42 mouse cellular contexts compared by ENCODE assay signal in the genomic region with DNA sequence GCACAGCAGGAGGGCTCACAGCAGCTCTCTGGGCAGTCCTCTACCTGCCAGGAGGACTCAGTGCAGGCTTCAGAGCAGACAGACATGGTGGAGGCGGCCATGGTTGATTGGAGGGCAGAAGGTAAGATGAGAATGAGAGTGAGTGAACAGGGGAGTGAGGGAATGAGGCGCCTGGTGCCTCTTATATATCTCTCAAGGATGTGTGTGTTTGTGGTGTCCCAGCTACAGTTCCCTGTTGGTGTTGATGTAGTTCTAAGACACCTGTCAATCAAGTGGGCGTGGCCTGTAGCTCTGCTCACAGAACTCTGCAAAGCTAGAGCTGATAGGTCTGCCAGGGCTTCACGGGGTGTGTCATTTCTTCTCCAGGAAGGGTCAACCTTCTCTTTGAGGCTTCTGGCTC. TPM values are rescaled to one million over a fixed set of nuclear protein-coding genes. Genes with fewer than 3 reads are reported as not detected.
"Had no signal": no experiment of that assay in that cellular context is flagged by ENCODE, and none has a peak within 500 bp of the region (broad histone marks: within the 10 kb centered on the region; RNA-seq: fewer than 3 reads in every experiment).

Gm9508 (minus strand) TSS at position 101 of the 400 bp plus-strand sequence.

- H3K4me2 ChIP-seq: heart, embryonic 12.5 days; hindbrain, embryonic 13.5 days; hindbrain, embryonic 15.5 days; kidney, embryonic 15.5 days; limb, embryonic 12.5 days; liver, embryonic 12.5 days had no signal

- H3K27ac ChIP-seq: heart, embryonic 10.5 days; hindbrain, embryonic 13.5 days; hindbrain, embryonic 15.5 days; hindbrain, postnatal 0 days; kidney, embryonic 15.5 days; kidney, postnatal 0 days; left cerebral cortex, adult 2 months; limb, embryonic 10.5 days; limb, embryonic 12.5 days; liver, embryonic 12.5 days; liver, embryonic 14.5 days had no signal

- DNase-seq: gastrocnemius, postnatal 14 days; gastrocnemius, postnatal 36 days; heart, adult 11 months; heart, postnatal 10 days; heart, postnatal 36 days; kidney, adult 11 months; kidney, adult 2 months; kidney, adult 9 months; kidney, postnatal 14 days; kidney, postnatal 36 days; layer of hippocampus, adult 9-11 months had no signal

- H3K4me3 ChIP-seq: heart, embryonic 10.5 days; heart, embryonic 12.5 days; hindbrain, embryonic 13.5 days; hindbrain, embryonic 15.5 days; kidney, embryonic 15.5 days; left cerebral cortex, adult 2 months; limb, embryonic 10.5 days; limb, embryonic 12.5 days; liver, embryonic 12.5 days had no signal

- ATAC-seq: hindbrain, postnatal 0 days; intestine, embryonic 16.5 days; liver, embryonic 12.5 days had no signal

- H3K27me3 ChIP-seq: hindbrain, embryonic 13.5 days; hindbrain, embryonic 15.5 days; kidney, embryonic 15.5 days; limb, embryonic 12.5 days had no signal

- H3K36me3 ChIP-seq: heart, embryonic 10.5 days; heart, embryonic 12.5 days; hindbrain, embryonic 13.5 days; hindbrain, embryonic 15.5 days; kidney, embryonic 15.5 days; limb, embryonic 10.5 days; limb, embryonic 12.5 days; liver, embryonic 12.5 days had no signal

- H3K9ac ChIP-seq: heart, embryonic 12.5 days; hindbrain, embryonic 13.5 days; hindbrain, embryonic 15.5 days; kidney, embryonic 15.5 days; limb, embryonic 12.5 days; liver, embryonic 12.5 days; liver, embryonic 14.5 days had no signal

- H3K9me3 ChIP-seq: heart, embryonic 10.5 days; hindbrain, embryonic 13.5 days; hindbrain, embryonic 15.5 days; kidney, embryonic 15.5 days; limb, embryonic 10.5 days; limb, embryonic 12.5 days; liver, embryonic 12.5 days had no signal

- H3K4me1 ChIP-seq: heart, embryonic 10.5 days; heart, embryonic 12.5 days; hindbrain, embryonic 13.5 days; hindbrain, embryonic 15.5 days; kidney, embryonic 15.5 days; liver, embryonic 12.5 days had no signal

RNA-seq across cellular contexts. Expression of gene Gm9508, which starts in this region (rescaled TPM):
- total RNA-seq: gastrocnemius, adult 18-20 months; gastrocnemius, adult 8-10 months; gastrocnemius, postnatal 14 days; gastrocnemius, postnatal 36 days; heart, adult 8-10 months; heart, postnatal 10 days; heart, postnatal 36 days; hematopoietic stem cell, adult 5-6 weeks; hindbrain, postnatal 0 days; layer of hippocampus, adult 18-20 months; layer of hippocampus, adult 8-10 months; layer of hippocampus, postnatal 14 days; left cerebral cortex, adult 2 months; left cerebral cortex, postnatal 14 days; left cerebral cortex, postnatal 36 days; liver, adult 2 months had no signal
- polyA plus RNA-seq: gonadal fat pad, adult 2 months; heart, embryonic 10.5 days; heart, embryonic 12.5 days; heart, embryonic 14.5 days; heart, embryonic 16.5 days; hindbrain, embryonic 11.5 days; hindbrain, embryonic 13.5 days; hindbrain, embryonic 15.5 days; hindbrain, postnatal 0 days; intestine, embryonic 14.5 days; intestine, embryonic 16.5 days; kidney, adult 2 months; kidney, embryonic 15.5 days; kidney, postnatal 0 days; large intestine, adult 2 months; limb, embryonic 10.5 days; limb, embryonic 12.5 days; limb, embryonic 14.5 days; liver, adult 2 months; liver, embryonic 12.5 days; liver, embryonic 14.5 days; liver, embryonic 16.5 days had no signal
